Mouse (Mus musculus) stomach, postnatal 0 days (tissue): ENCODE measurements around the gene Zbed5. TPM values are rescaled to one million over a fixed set of nuclear protein-coding genes. Genes with fewer than 3 reads are reported as not detected.

ENCODE experiments used
- ATAC-seq: fragments of 200-750 bp; cut with Nextera tagmentation; 2 replicates; pipeline ENCODE4 v1.8.0; 2017; ENCODE audit not compliant: low FRiP score, low TSS enrichment
- DNase-seq: peaks from one replicate; pipeline ENCODE4 v3.0.0-alpha.2; 2016; ENCODE audit warnings: low spot score
- H3K27ac ChIP-seq: fragments of 300-500 bp; sonication (generic); replicated peaks from 2 replicates; pipeline ENCODE4 v1.5.1; 2014; ENCODE audit warnings: mild to moderate bottlenecking, control low read depth
- H3K27me3 ChIP-seq: fragments of 300-500 bp; sonication (generic); 2 replicates; pipeline ENCODE4 v1.6.1; 2014; ENCODE audit warnings: low read length; ENCODE audit not compliant: control insufficient read depth, insufficient read depth
- H3K36me3 ChIP-seq: fragments of 300-500 bp; sonication (generic); 2 replicates; pipeline ENCODE4 v1.6.1; 2014; ENCODE audit warnings: low read length, mixed read lengths; ENCODE audit not compliant: control insufficient read depth, insufficient read depth
- H3K4me1 ChIP-seq: fragments of 300-500 bp; sonication (generic); replicated peaks from 2 replicates; pipeline ENCODE4 v1.6.1; 2014; ENCODE audit warnings: antibody characterized with exemption; ENCODE audit not compliant: control insufficient read depth, insufficient read depth
- H3K4me2 ChIP-seq: fragments of 300-500 bp; sonication (generic); replicated peaks from 2 replicates; pipeline ENCODE4 v1.6.1; 2014; ENCODE audit warnings: low read depth, mild to moderate bottlenecking, control low read depth, moderate library complexity
- H3K4me3 ChIP-seq: fragments of 300-500 bp; sonication (generic); 2 replicates; pipeline ENCODE4 v1.5.1; 2014; ENCODE audit warnings: low read depth, low read length, control low read depth
- H3K9ac ChIP-seq: fragments of 300-500 bp; sonication (generic); 2 replicates; pipeline ENCODE4 v1.6.1; 2014; ENCODE audit warnings: mild to moderate bottlenecking, low read length, control low read depth, mixed read lengths
- H3K9me3 ChIP-seq: fragments of 300-500 bp; sonication (generic); 2 replicates; pipeline ENCODE4 v1.6.1; 2016; ENCODE audit warnings: low read length; ENCODE audit not compliant: control insufficient read depth
- CTCF ChIP-seq: IDR thresholded peaks from 2 replicates; pipeline ENCODE4 v1.5.1; 2016; ENCODE audit warnings: antibody characterized with exemption, low read depth, mild to moderate bottlenecking, moderate library complexity
- EP300 ChIP-seq: optimal IDR thresholded peaks from 2 replicates; pipeline ENCODE3; 2016; ENCODE audit warnings: antibody characterized with exemption
- WGBS: fragments of 180-500 bp; shearing (Covaris S2); extraction: QIAGEN DNeasy Blood & Tissue Kit; methylation state at CpG from one replicate; pipeline ENCODE4 v1.1.7; 2014; 5-methylcytosine and 5-hydroxymethylcytosine counted together
- polyA plus RNA-seq: library from polyadenylated mRNA; unstranded; fragments of >200 nt; fragmentation: Nextera tagmentation; extraction: Ambion mirVana; gene quantifications from 2 replicates; pipeline ENCODE4 v1.2.1, GENCODE M21; 2015

Gene Zbed5
- polyA plus RNA-seq, 1 experiment from 2014 or later, result 2.6 TPM

DNA sequence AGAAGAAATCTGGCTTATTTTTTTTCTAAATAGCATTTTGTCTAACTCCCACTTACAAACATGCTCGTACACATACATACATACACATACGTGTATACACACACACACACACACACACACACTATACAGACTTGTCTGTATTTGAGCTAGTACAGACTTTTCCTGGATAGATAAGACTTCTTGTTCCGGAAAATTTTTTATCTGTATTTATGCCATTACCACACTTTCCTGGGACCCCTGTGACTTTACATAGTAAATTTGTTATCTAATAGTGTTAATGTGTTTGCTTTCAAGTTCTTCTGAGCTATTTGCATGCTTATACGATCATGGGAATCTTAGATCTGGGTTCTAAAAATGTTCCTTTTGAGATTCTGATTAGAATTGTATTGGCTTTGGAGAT, 56.6 kb downstream of the Zbed5 start:
- TF ChIP-seq CTCF (no peak), EP300 (no peak)
- Histone ChIP-seq H3K4me3 (no peak overlapping the region), H3K9me3 (no peaks in the 10 kb centered on the region), H3K27ac (no peak overlapping the region), H3K36me3 (no peaks in the 10 kb centered on the region), H3K4me1 (no peaks in the 10 kb centered on the region), H3K27me3 (no peaks in the 10 kb centered on the region), H3K4me2 (no peak overlapping the region), H3K9ac (no peak overlapping the region)
- 79% methylated on average over 4 of the region's 4 CpGs for WGBS
- DNase-seq (no peak), ATAC-seq (no peak)

Other genes starting within 250 kb of the Zbed5 start
- 0.98 and 1.2 TPM in 2 replicates for gene Zfp11, start 225.6 kb upstream of the Zbed5 start, polyA plus RNA-seq
- gene Sept14, start 187.2 kb upstream of the Zbed5 start, polyA plus RNA-seq, result not detected in 2 replicates
- gene Mrps17, start 180.2 kb upstream of the Zbed5 start, polyA plus RNA-seq, result 135 and 140 TPM in 2 replicates
- gene Nipsnap2, start 170.7 kb upstream of the Zbed5 start, polyA plus RNA-seq, result 87.1 and 92.5 TPM in 2 replicates
- gene Psph, start 108.3 kb upstream of the Zbed5 start, polyA plus RNA-seq, result 28.8 and 31.1 TPM in 2 replicates
- 24.5 and 27.3 TPM in 2 replicates for gene Sumf2, start 48.7 kb upstream of the Zbed5 start, polyA plus RNA-seq
- 906 and 964 TPM in 2 replicates for gene Chchd2, start 8.3 kb upstream of the Zbed5 start, polyA plus RNA-seq
- 0.08 and 0.25 TPM in 2 replicates for gene Phkg1, start 2.8 kb downstream of the Zbed5 start, polyA plus RNA-seq
- 2.2 and 3.0 TPM in 2 replicates for gene Nupr1l, start 12.8 kb downstream of the Zbed5 start, polyA plus RNA-seq
- 24.1 TPM in 2 replicates for gene Vkorc1l1, start 46.2 kb downstream of the Zbed5 start, polyA plus RNA-seq
- 32.0 and 33.9 TPM in 2 replicates for gene Gusb, start 107.3 kb downstream of the Zbed5 start, polyA plus RNA-seq
- gene Asl, start 133.5 kb downstream of the Zbed5 start, polyA plus RNA-seq, result 27.3 and 36.1 TPM in 2 replicates
- 26.0 and 26.4 TPM in 2 replicates for gene Crcp, start 133.6 kb downstream of the Zbed5 start, polyA plus RNA-seq
- 44.5 and 47.3 TPM in 2 replicates for gene Tpst1, start 177.6 kb downstream of the Zbed5 start, polyA plus RNA-seq
- gene Kctd7, start 249.1 kb downstream of the Zbed5 start, polyA plus RNA-seq, result 2.3 and 2.4 TPM in 2 replicates